Mouse (Mus musculus) hindbrain, postnatal 0 days (tissue): ENCODE results near the gene Tomm20. TPM values are rescaled to one million over a fixed set of nuclear protein-coding genes. Genes with fewer than 3 reads are reported as not detected.

Source experiments
- ATAC-seq: fragments of 200-750 bp; cut with Nextera tagmentation; 2 replicates; pipeline ENCODE4 v1.8.0; 2017; ENCODE audit warnings: mild to moderate bottlenecking, moderate TSS enrichment, moderate library complexity
- DNase-seq: peaks from one replicate; pipeline ENCODE4 v3.0.0-alpha.2; 2015; ENCODE audit warnings: low spot score
- H3K27ac ChIP-seq: fragments of 300-500 bp; sonication (generic); 2 replicates; pipeline ENCODE4 v1.5.1; 2014; ENCODE audit warnings: mild to moderate bottlenecking
- H3K27me3 ChIP-seq: fragments of 300-500 bp; sonication (generic); 2 replicates; pipeline ENCODE4 v1.6.1; 2014; ENCODE audit warnings: low read length, mixed read lengths; ENCODE audit not compliant: insufficient read depth
- H3K36me3 ChIP-seq: fragments of 300-500 bp; sonication (generic); 2 replicates; pipeline ENCODE4 v1.6.1; 2014; ENCODE audit warnings: low read length, mixed read lengths; ENCODE audit not compliant: insufficient read depth
- H3K4me1 ChIP-seq: fragments of 300-500 bp; sonication (generic); 2 replicates; pipeline ENCODE4 v1.6.1; 2014; ENCODE audit warnings: antibody characterized with exemption, low read length, mixed read lengths; ENCODE audit not compliant: insufficient read depth
- H3K4me2 ChIP-seq: fragments of 300-500 bp; sonication (generic); 2 replicates; pipeline ENCODE4 v1.6.1; 2014; ENCODE audit warnings: low read depth, mild to moderate bottlenecking, low read length, moderate library complexity, mixed read lengths
- H3K4me3 ChIP-seq: fragments of 300-500 bp; sonication (generic); 2 replicates; pipeline ENCODE4 v1.5.1; 2014; ENCODE audit warnings: low read length
- H3K9ac ChIP-seq: fragments of 300-500 bp; sonication (generic); replicated peaks from 2 replicates; pipeline ENCODE4 v1.6.1; 2014; ENCODE audit warnings: mild to moderate bottlenecking, low read length, moderate library complexity, mixed read lengths
- H3K9me3 ChIP-seq: fragments of 300-500 bp; sonication (generic); 2 replicates; pipeline ENCODE4 v1.6.1; 2016; ENCODE audit warnings: low read length, mixed read lengths
- CTCF ChIP-seq: IDR thresholded peaks from 2 replicates; pipeline ENCODE4 v1.5.1; 2016; ENCODE audit warnings: antibody characterized with exemption, control low read depth, low read depth
- WGBS: fragments of 180-500 bp; shearing (Covaris S2); extraction: QIAGEN DNeasy Blood & Tissue Kit; methylation state at CpG from one replicate; pipeline ENCODE4 v1.1.7; 2014; 5-methylcytosine and 5-hydroxymethylcytosine counted together
- polyA plus RNA-seq: library from polyadenylated mRNA; unstranded; fragments of >200 nt; fragmentation: Nextera tagmentation; extraction: Ambion mirVana; gene quantifications from 2 replicates; pipeline ENCODE4 v1.2.1, GENCODE M21; 2015
- total RNA-seq: library from RNA; depleted of rRNA; stranded (reverse); fragments of >200 nt; gene quantifications from 2 replicates; pipeline ENCODE4 v1.2.3, GENCODE M21; 2014

Gene Tomm20
- total and polyA plus RNA-seq, 2 experiments from 2014 or later = 141 to 232 TPM

DNA sequence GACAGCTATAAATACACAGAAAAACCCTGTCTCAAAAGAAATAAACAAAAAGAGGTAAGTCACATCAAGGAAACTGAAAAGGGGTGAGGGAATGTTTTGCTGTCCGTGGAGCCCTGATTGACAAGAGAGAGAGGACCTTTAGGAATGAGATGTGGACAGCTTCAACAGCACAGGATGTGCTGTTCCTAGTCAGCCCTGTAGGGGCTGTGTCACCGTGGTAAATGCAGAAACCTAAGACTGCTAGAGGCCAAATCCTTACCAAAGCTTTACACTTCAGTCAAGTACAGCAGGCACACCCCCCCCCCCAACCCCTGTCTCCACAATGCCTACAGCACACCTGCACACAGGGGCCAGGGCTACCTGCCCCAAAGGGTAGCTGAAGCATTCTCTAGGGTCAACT lies 13.9 kb downstream of the Tomm20 start:
- no peak overlapping the region for H3K27ac ChIP-seq
- DNase-seq = peak; percentile 28
- H3K9me3 ChIP-seq = no peaks in the 10 kb centered on the region
- peaks cover 11% of the 10 kb centered on the region; the same call in 1 of the 2 replicates for H3K36me3 ChIP-seq
- H3K27me3 ChIP-seq = no peaks in the 10 kb centered on the region
- 34% methylated on average over 2 of the region's 2 CpGs for WGBS
- peak; percentile 65 for TF ChIP-seq CTCF
- no peak for ATAC-seq
- H3K9ac ChIP-seq = no peak overlapping the region
- no peak overlapping the region for H3K4me3 ChIP-seq
- H3K4me1 ChIP-seq = no peaks in the 10 kb centered on the region
- no peak overlapping the region for H3K4me2 ChIP-seq

GRCm38 (mm10) chr8:126929607-126930161 lies 16.0 kb downstream of the Tomm20 start:
- H3K9ac ChIP-seq = no peak overlapping the region
- WGBS = 76% methylated on average over 3 of the region's 3 CpGs
- peak; percentile 41; the same call in 1 of the 2 replicates for ATAC-seq
- H3K4me3 ChIP-seq = no peak overlapping the region
- DNase-seq = peak; percentile 80
- H3K4me1 ChIP-seq = no peaks in the 10 kb centered on the region
- no peaks in the 10 kb centered on the region for H3K27me3 ChIP-seq
- H3K27ac ChIP-seq = no peak overlapping the region
- H3K9me3 ChIP-seq = no peaks in the 10 kb centered on the region
- peak; percentile 92 for TF ChIP-seq CTCF
- H3K36me3 ChIP-seq = peaks cover 6% of the 10 kb centered on the region; the same call in 1 of the 2 replicates
- H3K4me2 ChIP-seq = no peak overlapping the region

GRCm38 (mm10) chr8:126928755-126929505 lies 16.7 kb downstream of the Tomm20 start:
- H3K4me2 ChIP-seq = no peak overlapping the region
- no peaks in the 10 kb centered on the region for H3K4me1 ChIP-seq
- 83% methylated on average over 10 of the region's 10 CpGs for WGBS
- no peaks in the 10 kb centered on the region for H3K27me3 ChIP-seq
- no peak overlapping the region for H3K4me3 ChIP-seq
- no peak overlapping the region for H3K9ac ChIP-seq
- no peak overlapping the region for H3K27ac ChIP-seq
- DNase-seq = no peak
- no peak for TF ChIP-seq CTCF
- ATAC-seq = no peak
- H3K9me3 ChIP-seq = no peaks in the 10 kb centered on the region
- peaks cover 6% of the 10 kb centered on the region; the same call in 1 of the 2 replicates for H3K36me3 ChIP-seq

- no peak for ATAC-seq
- Histone ChIP-seq H3K27me3 (no peaks in the 10 kb centered on the region), H3K9ac (no peak overlapping the region), H3K4me1 (no peaks in the 10 kb centered on the region), H3K4me3 (no peak overlapping the region), H3K9me3 (no peaks in the 10 kb centered on the region), H3K4me2 (no peak overlapping the region), H3K36me3 (peaks cover 6% of the 10 kb centered on the region; the same call in 1 of the 2 replicates), H3K27ac (no peak overlapping the region)
- no peak for TF ChIP-seq CTCF
- no peak for DNase-seq
These were observed 17.6 kb downstream of the Tomm20 start for GRCm38 (mm10) chr8:126928028-126928427.

- no peaks in the 10 kb centered on the region for H3K4me1 ChIP-seq
- WGBS = 33% methylated on average over 1 of the region's 1 CpGs
- H3K9me3 ChIP-seq = no peaks in the 10 kb centered on the region
- no peak overlapping the region for H3K4me3 ChIP-seq
- DNase-seq (peak; percentile 62), ATAC-seq (no peak)
- no peak overlapping the region for H3K9ac ChIP-seq
- peak; percentile 75 for TF ChIP-seq CTCF
- no peak overlapping the region for H3K27ac ChIP-seq
- no peak overlapping the region for H3K4me2 ChIP-seq
- no peaks in the 10 kb centered on the region for H3K27me3 ChIP-seq
- H3K36me3 ChIP-seq = no peaks in the 10 kb centered on the region
These were observed 18.6 kb downstream of the Tomm20 start for GRCm38 (mm10) chr8:126927058-126927457.

GRCm38 (mm10) chr8:126922981-126923380 lies 22.7 kb downstream of the Tomm20 start:
- 91% methylated on average over 7 of the region's 7 CpGs for WGBS
- TF ChIP-seq CTCF = no peak

DNA sequence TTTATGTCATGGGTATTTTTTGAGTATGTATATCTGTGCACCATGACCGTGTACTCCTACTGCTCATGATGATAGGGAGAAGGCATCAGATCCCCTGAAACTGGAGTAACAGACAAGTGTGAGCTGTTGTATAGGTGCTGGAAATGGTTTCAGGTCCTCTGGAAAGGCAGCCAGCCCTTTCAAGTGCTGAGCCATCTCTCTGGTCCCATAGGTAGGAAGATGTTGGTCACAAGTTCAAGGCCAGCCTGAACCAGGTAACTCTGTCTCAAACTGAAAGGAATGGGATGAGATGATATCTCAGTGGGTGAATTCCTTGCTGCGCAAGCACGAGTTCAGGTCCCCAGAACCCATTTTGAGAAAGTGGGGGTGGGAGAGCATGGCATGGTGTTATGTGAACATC lies 24.2 kb downstream of the Tomm20 start:
- Histone ChIP-seq H3K9me3 (no peaks in the 10 kb centered on the region), H3K4me3 (no peak overlapping the region), H3K4me2 (no peak overlapping the region), H3K9ac (no peak overlapping the region), H3K27ac (no peak overlapping the region), H3K36me3 (no peaks in the 10 kb centered on the region), H3K4me1 (no peaks in the 10 kb centered on the region), H3K27me3 (no peaks in the 10 kb centered on the region)
- TF ChIP-seq CTCF = no peak
- no peak for DNase-seq
- WGBS = 91% methylated on average over 3 of the region's 3 CpGs
- ATAC-seq = no peak

More at GRCm38 (mm10) chr8:126922981-126923380, 22.7 kb downstream of the Tomm20 start:
- Histone ChIP-seq H3K27ac (no peak overlapping the region), H3K4me3 (no peak overlapping the region), H3K27me3 (no peaks in the 10 kb centered on the region), H3K9ac (no peak overlapping the region), H3K4me1 (no peaks in the 10 kb centered on the region), H3K36me3 (no peaks in the 10 kb centered on the region), H3K9me3 (no peaks in the 10 kb centered on the region), H3K4me2 (no peak overlapping the region)
- ATAC-seq = no peak
- DNase-seq = no peak
